Mouse (Mus musculus) cortical plate, adult 2 months (tissue): ENCODE results near the gene Akap8.

Experiments used
- CTCF ChIP-seq: fragments of 200-500 bp; IDR thresholded peaks from 2 replicates; pipeline ENCODE4 v1.5.1; 2011; ENCODE audit warnings: mild to moderate bottlenecking, control low read depth, low read length; ENCODE audit not compliant: insufficient read depth; ENCODE audit errors: extremely low read depth
- POLR2A ChIP-seq: fragments of 200-500 bp; IDR thresholded peaks from 2 replicates; pipeline ENCODE4 v1.6.1; 2011; ENCODE audit warnings: mild to moderate bottlenecking, low read length, control low read depth; ENCODE audit not compliant: insufficient read depth; ENCODE audit errors: extremely low read depth

DNA sequence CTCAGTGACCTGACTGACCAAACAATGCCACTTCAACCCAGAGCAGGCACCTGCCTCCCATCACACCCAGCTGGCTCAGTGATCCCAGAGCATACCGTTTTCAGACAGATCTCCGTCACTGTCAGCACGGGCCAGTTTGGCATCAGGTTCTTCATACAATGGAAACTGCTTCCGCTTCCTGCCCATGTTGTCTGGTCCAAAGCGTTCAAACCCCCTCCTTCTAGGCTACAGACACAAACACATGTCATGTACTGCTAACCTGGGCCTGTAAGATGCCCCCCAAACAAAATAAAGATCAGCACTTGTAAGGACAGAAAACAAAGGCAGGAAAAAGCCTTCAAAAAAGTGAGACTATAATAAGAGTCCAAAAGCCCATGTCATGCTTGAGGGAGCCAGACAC is 5.5 kb downstream of the Akap8 start:
- no peak for TF ChIP-seq CTCF
- no peak for TF ChIP-seq POLR2A
